Mouse (Mus musculus) thymus, adult 2 months (tissue): ENCODE data around the gene Htra2. TPM values are rescaled to one million over a fixed set of nuclear protein-coding genes. Genes with fewer than 3 reads are reported as not detected.

Source experiments
- DNase-seq: peaks from one replicate; pipeline ENCODE4 v3.0.0; 2021
- H3K27ac ChIP-seq: fragments of 200-500 bp; 2 replicates; pipeline ENCODE4 v1.5.1; 2012; ENCODE audit warnings: low read length, control low read depth; ENCODE audit not compliant: control insufficient read depth, insufficient read depth
- H3K27me3 ChIP-seq: fragments of 200-500 bp; 2 replicates; pipeline ENCODE4 v1.6.1; 2012; ENCODE audit warnings: mild to moderate bottlenecking, low read length, moderate library complexity, mixed read lengths; ENCODE audit not compliant: control insufficient read depth, insufficient read depth
- H3K36me3 ChIP-seq: fragments of 200-500 bp; 2 replicates; pipeline ENCODE4 v1.6.1; 2012; ENCODE audit warnings: mild to moderate bottlenecking, low read length, moderate library complexity; ENCODE audit not compliant: control insufficient read depth, insufficient read depth
- H3K4me1 ChIP-seq: fragments of 200-500 bp; replicated peaks from 2 replicates; pipeline ENCODE4 v1.6.1; 2012; ENCODE audit warnings: low read length; ENCODE audit not compliant: control insufficient read depth, insufficient read depth
- H3K4me3 ChIP-seq: fragments of 200-500 bp; 2 replicates; pipeline ENCODE4 v1.5.1; 2012; ENCODE audit warnings: mild to moderate bottlenecking, low read length, control low read depth, moderate library complexity; ENCODE audit not compliant: control insufficient read depth, insufficient read depth
- CTCF ChIP-seq: fragments of 200-500 bp; IDR thresholded peaks from 2 replicates; pipeline ENCODE4 v1.5.1; 2012; ENCODE audit warnings: mild to moderate bottlenecking, control low read depth, low read length, moderate library complexity, borderline replicate concordance; ENCODE audit not compliant: control insufficient read depth, poor library complexity, insufficient read depth; ENCODE audit errors: extremely low read depth
- POLR2A ChIP-seq: fragments of 200-500 bp; IDR thresholded peaks from 2 replicates; pipeline ENCODE4 v1.6.1; 2012; ENCODE audit warnings: mild to moderate bottlenecking, low read length, control low read depth, moderate library complexity; ENCODE audit not compliant: control insufficient read depth, poor library complexity, insufficient read depth; ENCODE audit errors: extremely low read depth
- WGBS: fragments of 180-500 bp; shearing (Covaris S2); methylation state at CpG from one replicate; pipeline ENCODE4 v1.1.7; 2018; 5-methylcytosine and 5-hydroxymethylcytosine counted together
- polyA plus RNA-seq: library from polyadenylated mRNA; depleted of rRNA; stranded (reverse); fragments of >200 nt; gene quantifications from 2 replicates; pipeline ENCODE4 v1.2.3, GENCODE M21; 2012

Htra2 gene
- polyA plus RNA-seq, 1 experiment, result 64.6 TPM

- 75% methylated on average over 5 of the region's 5 CpGs for WGBS
- Histone ChIP-seq H3K27me3 (peaks cover 19% of the 10 kb centered on the region), H3K27ac (no peak overlapping the region), H3K4me3 (no peak overlapping the region), H3K36me3 (no peaks in the 10 kb centered on the region), H3K4me1 (peaks cover 11% of the 10 kb centered on the region)
- TF ChIP-seq POLR2A (no peak), CTCF (no peak)
- no peak for DNase-seq
These were observed 28.4 kb upstream of the Htra2 start for GRCm38 (mm10) chr6:83083497-83083896.

- no peaks in the 10 kb centered on the region for H3K36me3 ChIP-seq
- H3K4me1 ChIP-seq, result peaks cover 11% of the 10 kb centered on the region
- no peak for DNase-seq
- H3K27ac ChIP-seq, result no peak overlapping the region
- TF ChIP-seq POLR2A (no peak), CTCF (no peak)
- H3K4me3 ChIP-seq, result no peak overlapping the region
- WGBS, result 98% methylated on average over 5 of the region's 5 CpGs
- peaks cover 3% of the 10 kb centered on the region; the same call in 1 of the 2 replicates for H3K27me3 ChIP-seq
These were observed 25.1 kb upstream of the Htra2 start for GRCm38 (mm10) chr6:83080210-83080609.

- Histone ChIP-seq H3K4me3 (peak overlapping the region; percentile 54), H3K36me3 (no peaks in the 10 kb centered on the region), H3K27me3 (no peaks in the 10 kb centered on the region; the same call in 1 of the 2 replicates), H3K27ac (0 out of 2 replicates have a peak overlapping the region, but pooled peaks have one; percentile 2), H3K4me1 (peaks cover 11% of the 10 kb centered on the region)
- TF ChIP-seq CTCF, result peak; percentile 73
- peak; percentile 43 for TF ChIP-seq POLR2A
- peak; percentile 99 for DNase-seq
- WGBS, result under 1% methylated on average over 46 of the region's 46 CpGs
These were observed 23.3 kb upstream of the Htra2 start for GRCm38 (mm10) chr6:83078324-83078858.

GRCm38 (mm10) chr6:83077630-83078323 is 22.7 kb upstream of the Htra2 start, which contains the start of gene Pcgf1:
TSS of gene Pcgf1 (plus strand) at chr6:83077869.
- TF ChIP-seq POLR2A (no peak), CTCF (no peak)
- Histone ChIP-seq H3K27me3 (no peaks in the 10 kb centered on the region; the same call in 1 of the 2 replicates), H3K27ac (0 out of 2 replicates have a peak within 1 kb of the TSS, but pooled peaks have one; percentile 2), H3K4me3 (peak within 1 kb of the TSS; percentile 54), H3K4me1 (peaks cover 11% of the 10 kb centered on the region), H3K36me3 (no peaks in the 10 kb centered on the region)
- 1% methylated on average over 54 of the region's 54 CpGs for WGBS
- no peak for DNase-seq

- Histone ChIP-seq H3K4me1 (peaks cover 23% of the 10 kb centered on the region), H3K27me3 (peaks cover 24% of the 10 kb centered on the region), H3K4me3 (no peak overlapping the region), H3K27ac (no peak overlapping the region), H3K36me3 (no peaks in the 10 kb centered on the region)
- DNase-seq, result no peak
- TF ChIP-seq CTCF (no peak), POLR2A (no peak)
- WGBS, result 15% methylated on average over 2 of the region's 2 CpGs
These were observed 19.9 kb upstream of the Htra2 start for GRCm38 (mm10) chr6:83074979-83075378.

- H3K27me3 ChIP-seq, result peaks cover 45% of the 10 kb centered on the region
These were observed 16.1 kb upstream of the Htra2 start for GRCm38 (mm10) chr6:83071220-83071619.

More at GRCm38 (mm10) chr6:83071220-83071619, 16.1 kb upstream of the Htra2 start:
- H3K4me1 ChIP-seq, result peaks cover 25% of the 10 kb centered on the region
- no peak overlapping the region for H3K27ac ChIP-seq
- H3K4me3 ChIP-seq, result no peak overlapping the region
- no peak for DNase-seq
- WGBS, result 7% methylated on average over 24 of the region's 24 CpGs
- TF ChIP-seq CTCF, result no peak
- H3K36me3 ChIP-seq, result no peaks in the 10 kb centered on the region
